Mouse (Mus musculus): ENCODE data around the gene Enpp3. TPM values are rescaled to one million over a fixed set of nuclear protein-coding genes. Genes with fewer than 3 reads are reported as not detected.

The Enpp3 gene
- total RNA-seq, 2 experiments from 2014 or later: 0.27 TPM; not detected in 1

DNA sequence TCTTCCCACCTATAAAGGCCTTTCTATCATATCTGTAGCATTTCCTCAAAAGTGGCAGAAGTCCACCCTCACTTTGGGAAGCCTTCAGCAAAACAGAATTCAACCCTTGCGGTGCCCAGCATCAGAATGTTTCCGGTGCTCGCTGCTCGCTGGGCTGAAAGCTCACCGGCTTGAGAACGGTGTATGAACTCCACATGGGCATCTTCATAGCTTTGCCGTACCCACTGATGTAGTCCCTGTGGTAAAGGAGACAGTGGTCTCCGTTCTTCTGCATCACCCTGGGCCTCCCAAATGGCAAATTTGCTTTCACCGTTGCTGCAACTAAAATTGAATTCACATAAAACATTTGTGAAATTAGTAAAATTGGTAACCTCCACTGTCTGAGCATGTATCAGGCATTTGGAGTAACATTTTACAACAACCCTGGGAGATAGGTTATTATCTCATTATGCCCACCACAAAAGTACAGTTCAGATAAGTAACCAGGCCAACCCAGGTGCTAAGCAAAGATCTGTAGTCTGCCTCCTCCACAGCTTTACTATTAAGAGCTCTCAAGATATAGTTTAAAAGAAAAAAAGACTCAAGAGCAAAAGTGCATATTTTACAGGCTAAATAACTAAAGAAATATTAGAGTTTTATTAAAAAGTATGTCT lies 57.9 kb downstream of the Enpp3 start:
- Histone ChIP-seq H3K27ac (no peak overlapping the region), H3K4me3 (no peak overlapping the region)
- DNase-seq (ENCODE audit: extremely low spot score in 1 of 2, low spot score in 2 of 2): no peak
- intact Hi-C loops (cut with DNase I): no loop called here
- no peak for TF ChIP-seq CTCF (IDR thresholded peaks at IDR 0.05)

DNA sequence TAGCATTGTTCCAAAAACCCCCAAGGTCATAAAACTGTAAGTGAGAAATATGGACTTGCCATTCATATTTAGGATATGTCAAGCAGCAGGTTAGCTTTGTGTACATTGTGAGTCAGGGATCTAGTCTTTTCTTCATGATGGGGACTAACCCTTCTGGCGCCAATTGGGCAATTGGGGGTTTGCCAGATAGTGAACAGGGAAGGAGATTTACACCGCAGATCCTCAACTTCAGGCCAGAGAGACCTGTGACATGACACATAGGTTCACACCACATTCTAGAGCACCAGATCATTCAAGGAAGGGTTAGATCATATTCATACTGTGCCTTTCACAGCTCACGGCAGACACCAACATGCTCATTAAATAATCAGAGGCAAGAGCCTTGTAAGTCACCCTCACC lies 58.7 kb downstream of the Enpp3 start:
- TF ChIP-seq CTCF (IDR thresholded peaks at IDR 0.05): no peak
- no peak for DNase-seq (ENCODE audit: extremely low spot score in 1 of 2, low spot score in 2 of 2)
- intact Hi-C loops (cut with DNase I): no loop called here
- Histone ChIP-seq H3K27ac (no peak overlapping the region), H3K4me3 (no peak overlapping the region)

DNA sequence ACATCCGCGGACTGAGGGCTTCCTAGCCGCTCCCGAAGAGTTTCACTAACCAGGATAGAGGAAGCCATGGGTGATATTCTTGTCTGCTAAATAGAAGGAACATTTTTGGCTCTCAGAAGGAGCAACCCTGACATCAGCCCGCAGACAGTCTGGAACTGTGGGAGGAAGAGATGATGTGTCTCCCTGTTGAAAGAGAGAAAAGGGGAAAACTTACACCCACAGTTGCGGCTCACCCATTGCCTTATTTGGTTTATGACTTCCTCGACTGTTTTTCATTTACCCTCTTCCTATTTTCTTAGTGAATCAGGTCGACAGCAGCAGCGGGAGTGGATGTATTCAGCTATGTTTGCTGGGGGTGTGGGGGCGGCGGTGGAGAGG lies 64.0 kb downstream of the Enpp3 start:
- DNase-seq (ENCODE audit: extremely low spot score in 1 of 2, low spot score in 2 of 2): peak; percentile 26 to 33
- Histone ChIP-seq H3K4me3 (no peak overlapping the region; the same call in 1 of the 2 replicates), H3K27ac (no peak overlapping the region)
- intact Hi-C loops (cut with DNase I): no loop called here
- TF ChIP-seq CTCF (IDR thresholded peaks at IDR 0.05): no peak

DNA sequence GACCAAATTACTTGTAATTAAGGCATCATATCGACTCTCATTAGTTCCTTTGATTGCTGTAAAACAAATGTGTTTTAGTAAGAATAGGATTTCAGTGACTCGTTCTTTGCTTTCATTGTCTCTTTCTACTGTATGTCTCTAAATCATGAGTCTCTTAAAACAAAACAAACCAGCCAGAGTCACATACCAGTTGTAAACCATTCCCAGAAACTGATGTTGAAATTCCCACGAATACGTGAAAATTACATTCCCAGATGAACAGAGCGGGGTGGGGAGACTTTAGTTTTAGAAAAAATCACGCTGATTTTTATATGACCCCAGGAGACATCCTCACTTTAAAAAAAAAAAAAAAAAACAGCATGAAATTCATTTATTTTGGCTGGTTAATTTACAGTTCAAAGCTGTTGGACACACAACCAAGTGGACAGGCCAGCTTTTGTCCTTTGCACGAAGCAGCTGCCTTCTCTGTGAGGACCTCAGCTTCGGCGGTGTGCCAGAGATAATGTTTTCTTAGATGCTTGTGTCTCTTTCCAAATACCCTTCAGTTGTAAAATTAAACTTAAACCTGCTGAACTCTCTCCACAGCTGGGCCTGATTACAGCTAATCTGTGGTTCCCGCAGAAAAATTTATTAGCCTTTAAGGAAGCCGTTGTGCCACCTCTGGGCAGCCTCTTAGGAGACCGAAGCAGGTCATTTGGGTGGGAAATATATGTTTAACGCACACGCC lies 64.5 kb downstream of the Enpp3 start:
- no peak for TF ChIP-seq CTCF (IDR thresholded peaks at IDR 0.05)
- Histone ChIP-seq H3K27ac (no peak overlapping the region), H3K4me3 (no peak overlapping the region; the same call in 1 of the 2 replicates)
- no peak for DNase-seq (ENCODE audit: extremely low spot score in 1 of 2, low spot score in 2 of 2)
- intact Hi-C loops (cut with DNase I): no loop called here

DNA sequence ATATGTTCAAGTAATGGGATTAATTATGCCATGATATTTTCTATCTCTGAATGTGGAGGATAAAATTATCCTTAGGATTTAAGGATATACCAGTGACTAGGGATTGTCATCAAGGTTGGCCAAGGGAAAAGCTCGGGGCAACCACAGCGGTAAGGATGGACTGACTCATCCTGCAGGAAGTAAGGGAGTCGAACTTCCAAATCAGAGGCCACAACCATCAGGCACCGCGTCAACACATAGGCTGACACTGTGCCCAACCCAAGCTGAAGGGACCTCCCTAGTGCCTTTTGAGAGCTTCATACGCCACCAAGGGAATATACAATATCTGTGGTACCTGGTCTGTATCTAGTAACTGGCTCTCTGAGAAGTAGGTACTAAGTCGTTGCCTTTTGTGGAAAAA lies 73.1 kb downstream of the Enpp3 start:
- DNase-seq (ENCODE audit: extremely low spot score in 1 of 2, low spot score in 2 of 2): no peak
- intact Hi-C loops (cut with DNase I): no loop called here
- H3K27ac ChIP-seq: no peak overlapping the region
- no peak overlapping the region for H3K4me3 ChIP-seq
- TF ChIP-seq CTCF (IDR thresholded peaks at IDR 0.05): no peak

DNA sequence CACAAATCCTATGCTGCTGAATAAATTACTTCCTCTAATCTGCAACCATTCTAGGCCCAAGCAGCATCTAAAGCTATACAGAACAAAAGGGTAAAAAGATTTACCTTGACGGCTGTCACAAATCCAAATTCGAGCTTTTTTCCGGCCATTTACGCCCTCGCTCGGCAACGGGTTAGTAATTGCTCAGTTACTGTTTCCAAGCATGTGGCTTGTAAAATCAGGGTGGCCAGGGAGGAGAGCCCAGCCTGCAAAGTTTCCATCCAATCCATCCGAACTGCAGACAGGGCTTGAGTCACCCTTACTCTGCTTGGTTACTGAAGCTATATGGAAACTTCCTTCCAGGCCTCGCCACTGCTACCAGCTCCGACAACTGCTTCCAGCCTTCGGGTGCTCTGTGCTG lies 74.9 kb downstream of the Enpp3 start:
- TF ChIP-seq CTCF (IDR thresholded peaks at IDR 0.05): no peak
- no peak for DNase-seq (ENCODE audit: extremely low spot score in 1 of 2, low spot score in 2 of 2)
- H3K4me3 ChIP-seq: no peak overlapping the region
- H3K27ac ChIP-seq: no peak overlapping the region
- intact Hi-C loops (cut with DNase I): no loop called here

DNA sequence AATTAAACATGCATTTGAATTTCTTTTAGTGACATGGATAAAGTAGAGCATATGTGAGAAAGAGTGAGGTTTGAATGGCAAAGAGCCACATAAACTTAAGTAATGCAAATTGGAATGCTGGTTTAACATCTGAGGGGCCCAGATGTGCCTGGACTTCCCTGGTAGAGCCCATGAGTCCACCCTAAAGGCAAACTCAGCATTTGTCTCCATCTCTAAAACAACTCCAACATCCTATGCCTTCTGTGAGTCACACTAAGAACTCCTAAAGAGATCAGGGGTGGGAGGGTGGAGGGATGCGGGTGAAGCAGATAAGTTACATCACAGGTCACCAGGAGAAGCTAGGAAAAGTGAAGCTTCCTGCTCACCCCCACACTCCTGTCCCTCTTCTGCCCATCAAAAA lies 76.6 kb downstream of the Enpp3 start:
- H3K27ac ChIP-seq: no peak overlapping the region
- TF ChIP-seq CTCF (IDR thresholded peaks at IDR 0.05): no peak
- intact Hi-C loops (cut with DNase I): no loop called here

DNA sequence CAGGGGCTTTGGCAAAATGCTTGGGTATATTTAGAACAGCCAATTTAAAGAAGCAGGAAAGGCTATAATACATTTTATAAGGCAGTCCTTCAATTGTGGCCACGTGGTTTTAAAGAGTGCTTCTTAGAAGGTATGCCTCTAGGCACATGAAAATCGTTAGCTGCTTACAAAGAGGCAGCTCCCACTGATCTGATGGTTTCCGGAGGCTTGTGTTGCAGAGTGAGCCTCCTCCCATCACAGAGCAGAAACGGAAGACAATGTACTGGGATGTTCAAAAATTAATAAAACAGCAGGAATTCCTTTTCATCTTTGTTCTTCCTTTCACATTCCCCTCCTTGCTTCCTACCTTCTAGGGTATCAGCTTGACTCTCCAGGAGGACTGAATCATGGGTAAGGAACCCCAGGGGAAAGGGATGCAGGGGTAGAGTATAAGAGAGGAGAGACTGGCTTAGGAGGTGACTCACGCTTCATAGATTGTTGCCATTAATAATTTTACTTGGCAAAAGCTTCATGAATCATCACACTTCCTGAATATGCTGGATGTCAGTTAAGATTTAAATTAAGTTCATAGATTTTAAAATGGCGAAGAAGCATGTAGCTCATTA lies 77.4 kb downstream of the Enpp3 start:
- DNase-seq (ENCODE audit: extremely low spot score in 1 of 2, low spot score in 2 of 2): no peak
- Histone ChIP-seq H3K27ac (no peak overlapping the region), H3K4me3 (no peak overlapping the region)
- intact Hi-C loops (cut with DNase I): no loop called here
- no peak for TF ChIP-seq CTCF (IDR thresholded peaks at IDR 0.05)

More for the DNA sequence above, 76.6 kb downstream of the Enpp3 start:
- DNase-seq (ENCODE audit: extremely low spot score in 1 of 2, low spot score in 2 of 2): no peak
- no peak overlapping the region for H3K4me3 ChIP-seq

DNA sequence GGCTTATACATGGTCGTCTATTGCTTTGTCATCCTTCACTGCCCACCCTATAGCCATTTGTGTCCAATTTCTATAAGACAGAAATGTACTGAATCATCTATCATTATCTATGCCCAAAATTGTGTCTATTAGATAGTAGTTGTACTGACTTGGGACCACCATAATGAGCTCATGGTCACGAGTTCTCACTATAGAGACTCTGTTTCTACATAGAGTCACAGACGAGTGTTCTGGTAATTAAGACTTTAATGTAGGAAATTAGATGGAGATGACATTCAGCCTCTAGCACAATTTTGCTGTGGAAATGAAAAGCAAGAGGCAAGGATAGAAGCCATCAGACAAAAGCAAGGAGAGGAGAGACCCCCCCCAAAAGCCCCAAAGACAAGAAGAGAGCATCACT lies 78.0 kb downstream of the Enpp3 start:
- intact Hi-C loops (cut with DNase I): no loop called here
- no peak for TF ChIP-seq CTCF (IDR thresholded peaks at IDR 0.05)
- Histone ChIP-seq H3K27ac (no peak overlapping the region), H3K4me3 (no peak overlapping the region)
- DNase-seq (ENCODE audit: extremely low spot score in 1 of 2, low spot score in 2 of 2): no peak

DNA sequence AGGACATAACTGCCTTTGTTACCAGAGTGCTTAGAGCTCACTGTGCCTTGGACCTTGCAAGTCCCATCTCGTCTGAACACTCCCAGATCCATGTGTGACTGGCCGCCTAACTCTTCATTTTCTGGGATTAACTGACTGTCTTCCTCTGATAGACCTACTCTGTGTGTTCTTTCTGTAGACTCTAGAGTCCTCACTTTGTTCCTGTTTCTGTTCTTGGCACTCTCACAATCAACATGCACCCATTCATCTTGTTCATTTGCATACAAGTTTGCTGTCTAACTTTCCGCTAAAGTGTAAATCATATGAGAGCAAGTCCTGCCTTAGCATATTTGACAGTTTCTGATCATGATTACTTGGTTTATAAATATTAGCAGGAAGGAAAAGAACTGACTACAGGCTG lies 79.4 kb downstream of the Enpp3 start:
- intact Hi-C loops (cut with DNase I): no loop called here
- DNase-seq (ENCODE audit: extremely low spot score in 1 of 2, low spot score in 2 of 2): no peak
- no peak overlapping the region for H3K27ac ChIP-seq
- H3K4me3 ChIP-seq: no peak overlapping the region
- no peak for TF ChIP-seq CTCF (IDR thresholded peaks at IDR 0.05)

DNA sequence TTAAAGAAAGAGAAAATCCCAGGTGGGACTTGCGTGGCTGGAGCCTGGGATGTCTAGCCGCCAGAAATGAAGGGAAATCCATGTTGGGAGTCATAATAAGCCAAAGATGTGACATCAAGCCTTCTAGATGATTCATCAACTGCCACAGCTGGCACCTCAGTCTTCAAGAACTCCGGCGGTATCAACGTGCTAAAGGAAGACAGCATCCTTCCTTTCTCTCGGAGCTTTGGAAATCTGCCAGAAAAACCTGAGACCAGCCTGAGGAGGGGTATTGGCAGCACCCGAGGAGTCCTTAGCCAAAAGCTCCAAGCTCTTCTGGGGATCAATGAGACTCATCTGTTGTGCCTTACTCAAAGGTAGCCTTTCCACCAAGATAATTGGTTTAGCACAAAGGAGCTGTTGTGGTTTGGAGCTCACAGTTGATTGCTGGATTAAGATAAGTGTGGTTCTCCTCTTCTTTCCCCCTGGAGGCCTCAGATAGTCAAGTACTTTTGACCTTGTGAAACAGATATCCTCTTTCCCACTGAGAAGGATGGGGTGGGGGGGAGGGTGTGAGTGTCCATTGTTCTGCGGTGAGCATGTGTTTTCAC lies 84.2 kb downstream of the Enpp3 start:
- Histone ChIP-seq H3K27ac (no peak overlapping the region), H3K4me3 (no peak overlapping the region)
- no peak for DNase-seq (ENCODE audit: extremely low spot score in 1 of 2, low spot score in 2 of 2)
- intact Hi-C loops (cut with DNase I): no loop called here
- TF ChIP-seq CTCF (IDR thresholded peaks at IDR 0.05): no peak

DNA sequence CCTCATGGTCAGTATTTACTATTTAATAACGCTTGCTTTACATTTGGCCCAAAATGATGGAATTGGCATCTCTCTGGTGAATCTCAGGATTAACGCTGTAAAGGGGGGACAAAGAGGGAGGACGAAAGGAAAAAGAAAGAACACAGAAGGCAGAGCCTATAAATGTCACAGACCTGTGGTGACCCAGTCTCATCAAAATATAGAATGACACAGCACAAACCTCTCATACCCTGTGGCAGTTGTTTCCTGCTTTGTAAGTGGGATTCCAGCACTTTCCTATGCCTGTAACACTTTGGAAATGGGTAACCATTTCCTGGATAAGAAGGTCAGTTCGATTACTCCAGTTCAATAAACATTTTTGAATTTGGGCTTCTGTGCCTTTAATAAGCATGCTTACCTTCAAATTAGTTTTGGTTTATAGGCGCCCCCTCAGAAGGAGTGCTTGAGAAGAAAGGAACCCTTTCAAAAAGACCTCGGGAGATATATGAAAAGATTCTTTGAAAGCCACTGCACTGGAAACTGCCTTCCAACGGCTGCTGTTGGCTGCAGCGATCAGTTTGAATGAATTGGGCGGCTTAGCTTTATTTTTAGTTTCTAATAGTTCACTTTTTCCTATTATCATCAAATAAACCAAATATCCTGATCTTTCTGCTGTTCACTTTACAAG lies 87.6 kb downstream of the Enpp3 start:
- intact Hi-C loops (cut with DNase I): no loop called here
- Histone ChIP-seq H3K27ac (no peak overlapping the region), H3K4me3 (peak overlapping the region; percentile 28; the same call in 1 of the 2 replicates)
- TF ChIP-seq CTCF (IDR thresholded peaks at IDR 0.05): no peak
- DNase-seq (ENCODE audit: extremely low spot score in 1 of 2, low spot score in 2 of 2): no peak
